Mouse (Mus musculus) cerebellum, postnatal 36 days (tissue): Measurements from ENCODE around the gene Crebbp.
A peak's percentile ranks its signal among the peaks of the same experiment; 100 is the strongest.
"Not testable (repeated sequence)": the region's sequence is repeated elsewhere in the genome, so short reads cannot be mapped to it uniquely, and the experiment has no call there.

ENCODE experiments used
- DNase-seq, 2 experiments: peaks; one replicate each; pipeline ENCODE4 v3.0.0; 2021 to 2022; ENCODE audit warnings: mixed read lengths in 2 of 2

Crebbp gene

DNA sequence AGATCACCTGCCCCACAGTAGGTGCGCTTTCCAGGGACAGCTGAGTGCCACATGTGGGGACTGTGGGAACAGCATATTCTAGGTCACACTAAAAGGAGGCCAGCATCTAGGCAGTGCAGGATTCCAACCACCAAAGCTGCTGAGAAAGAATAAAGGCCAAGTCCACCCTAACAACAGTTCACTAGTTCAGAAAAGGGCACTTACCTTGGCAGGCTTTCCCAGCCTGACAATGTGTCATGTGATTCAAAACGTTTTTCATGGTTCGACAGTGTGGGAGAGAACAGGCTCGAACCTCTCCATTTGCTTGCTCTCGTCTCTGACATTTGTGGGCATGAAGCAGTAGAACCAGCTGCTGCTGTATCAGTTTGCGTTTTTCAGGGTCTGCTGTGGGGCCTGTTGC lies 75.3 kb downstream of the Crebbp start:
- DNase-seq, result no peak

DNA sequence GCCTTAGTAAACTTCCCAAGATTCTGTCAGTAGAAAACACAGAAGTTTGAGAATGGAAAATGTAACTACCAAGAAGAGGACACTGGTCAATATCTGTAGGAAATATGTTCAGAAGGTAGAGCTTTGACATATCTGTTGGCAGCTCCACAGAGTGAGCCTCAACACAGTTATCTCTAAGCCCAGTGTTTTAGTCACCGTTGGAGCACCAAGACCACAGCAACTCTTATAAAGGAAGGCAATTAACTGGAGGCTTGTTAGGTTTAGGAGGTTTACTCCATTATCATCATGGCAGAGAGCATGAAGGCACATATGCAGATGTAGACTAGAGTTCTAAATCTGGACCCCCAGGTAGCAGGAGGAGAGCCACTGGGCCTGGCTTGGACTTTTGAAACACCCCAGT lies 80.0 kb downstream of the Crebbp start:
- no peak for DNase-seq

DNA sequence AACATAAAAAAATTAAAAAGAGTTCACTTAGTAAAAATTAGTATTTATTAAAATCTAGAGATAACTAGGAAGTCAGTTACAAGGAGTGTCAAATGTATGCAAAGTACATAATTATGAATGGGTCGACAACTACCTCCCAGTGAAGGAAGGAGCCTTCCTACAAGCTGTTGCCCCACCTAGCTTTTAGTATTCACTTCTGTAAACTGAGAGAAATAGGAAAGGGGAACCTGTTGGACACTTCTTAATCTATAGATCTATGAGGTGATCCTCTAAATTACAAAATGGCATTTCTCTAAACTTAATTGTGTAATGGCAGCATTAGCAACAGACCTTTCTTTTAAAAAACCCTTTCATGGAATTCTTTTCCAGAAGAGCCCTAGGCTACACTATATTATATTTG lies 84.9 kb downstream of the Crebbp start:
- no peak for DNase-seq

DNA sequence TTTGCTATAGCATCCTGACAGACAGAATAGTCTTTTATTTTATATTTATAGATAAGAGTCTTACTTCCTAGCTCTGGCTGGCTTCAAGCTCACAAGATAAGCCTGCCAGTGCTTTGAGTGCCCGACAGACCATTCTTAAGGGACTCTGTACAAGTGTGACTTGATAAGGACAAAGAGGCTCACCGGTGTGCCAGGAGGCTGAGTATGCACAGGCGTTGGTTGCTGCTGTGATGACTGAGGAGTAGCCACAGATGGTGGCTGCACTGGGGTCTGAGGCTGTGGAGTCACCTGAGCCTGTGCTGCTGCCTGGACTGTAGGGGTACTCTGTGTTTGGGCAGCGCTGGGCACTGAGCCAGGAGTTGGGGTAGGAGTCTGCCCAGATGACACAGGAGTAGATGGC lies 96.7 kb downstream of the Crebbp start:
- peak in 1 of 2 experiments; percentile 12 for DNase-seq

DNA sequence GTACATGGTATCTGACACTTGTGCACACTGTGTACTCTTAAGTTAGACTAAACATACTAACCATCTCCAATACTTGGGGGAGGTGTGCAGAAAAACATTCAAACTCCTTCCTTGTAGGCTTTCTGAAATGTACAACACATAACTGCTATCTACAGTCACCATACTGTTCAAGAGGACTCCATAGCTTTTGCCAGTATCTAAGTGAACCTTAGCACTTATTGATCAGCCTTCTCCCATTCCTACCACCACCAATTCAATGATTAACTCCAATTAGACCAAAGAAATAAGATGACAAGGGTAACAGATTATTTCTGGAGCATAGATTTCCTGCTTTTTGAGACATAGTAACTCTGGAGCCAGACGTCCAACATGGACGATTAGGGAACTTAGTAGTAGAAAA lies 113.4 kb downstream of the Crebbp start:
- no peak for DNase-seq

DNA sequence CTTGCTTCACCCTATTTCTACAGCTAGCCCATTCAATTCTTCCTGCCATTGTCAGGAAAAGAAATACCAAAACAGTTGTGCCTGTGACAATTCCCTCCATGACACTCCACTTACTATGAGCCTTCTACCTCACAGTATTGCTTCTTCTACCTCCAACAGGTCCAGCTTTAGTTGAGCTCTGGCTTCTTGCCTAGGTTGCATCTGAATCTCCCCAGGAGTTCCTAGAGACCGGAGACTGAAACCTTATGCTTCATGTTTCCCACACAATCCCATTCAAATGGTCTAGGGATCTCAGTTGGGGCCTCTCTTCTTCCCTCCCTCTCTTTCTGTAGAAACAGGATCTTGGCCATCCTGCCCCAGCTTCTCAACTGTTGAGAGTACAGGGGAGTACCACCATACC lies 116.3 kb downstream of the Crebbp start:
- no peak for DNase-seq

DNA sequence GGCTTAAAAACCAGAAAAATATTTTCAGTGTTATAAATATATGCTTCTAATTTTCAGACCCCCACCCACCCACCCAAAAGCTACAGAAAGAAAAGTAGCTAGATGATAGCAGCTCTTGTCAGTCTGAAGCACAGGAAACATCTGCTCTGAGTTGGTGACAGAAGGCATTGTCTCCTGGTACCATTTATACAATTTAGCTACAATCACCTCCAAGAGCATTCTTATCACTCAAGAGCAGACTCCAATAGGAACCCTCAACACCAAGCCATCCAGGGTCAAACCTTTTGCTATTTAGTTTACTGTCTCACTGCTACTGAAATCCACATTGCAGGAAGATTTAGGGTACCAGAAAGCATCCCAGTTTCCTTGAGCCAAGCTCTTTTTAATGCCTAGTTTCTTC lies 116.9 kb downstream of the Crebbp start:
- DNase-seq, result no peak

DNA sequence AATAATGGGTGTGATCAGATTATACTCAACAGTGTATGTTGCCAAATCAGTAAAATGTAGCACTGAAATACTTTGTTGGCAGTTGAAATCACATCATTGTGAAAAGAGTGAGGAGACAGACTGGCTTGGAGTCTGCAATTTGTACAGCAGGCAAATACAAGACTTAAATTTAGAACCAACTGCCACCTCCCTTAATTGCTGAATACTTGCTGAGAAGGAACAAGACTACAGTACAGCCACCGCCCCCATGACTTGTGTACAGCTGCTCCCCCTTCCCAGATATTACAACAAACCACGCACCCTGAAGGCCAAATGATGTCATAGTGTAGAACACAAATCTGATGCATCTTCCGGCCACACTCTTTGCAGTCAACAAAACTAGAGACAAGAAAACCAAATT lies 117.7 kb downstream of the Crebbp start:
- DNase-seq, result no peak

DNA sequence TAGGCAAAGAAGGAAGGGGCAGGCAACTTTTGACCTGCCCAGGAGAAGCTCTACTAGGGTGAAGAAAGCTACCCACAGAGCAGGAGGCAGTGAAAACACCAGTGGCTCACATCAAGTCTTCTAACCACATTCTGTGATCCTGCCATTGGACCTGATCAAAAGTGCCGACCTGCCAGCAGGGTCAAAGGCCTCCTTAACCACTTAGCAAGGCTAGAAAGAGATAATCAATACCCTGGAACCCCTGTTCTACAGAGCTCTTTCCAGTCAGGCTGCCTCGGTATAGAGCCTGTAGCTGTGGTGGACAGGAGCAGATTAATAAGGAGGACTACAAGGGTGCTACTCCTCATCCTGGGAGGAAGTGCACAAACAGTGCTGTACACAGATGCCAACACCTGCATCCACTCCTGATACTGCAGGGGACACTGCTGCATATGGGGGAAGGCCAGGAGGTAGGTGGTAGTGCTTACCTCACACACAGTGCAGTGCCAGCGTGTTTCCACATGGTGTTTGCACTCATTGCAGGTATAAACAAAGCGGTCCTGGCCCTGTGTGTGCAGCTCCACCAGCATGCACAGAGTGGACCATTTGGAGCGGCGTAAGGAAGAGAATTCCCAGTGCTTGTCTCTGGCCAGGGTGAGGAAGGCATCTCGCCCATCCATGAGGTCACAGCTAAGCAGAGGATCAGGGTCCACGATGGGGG lies 126.4 kb downstream of the Crebbp start:
- DNase-seq, result no peak

DNA sequence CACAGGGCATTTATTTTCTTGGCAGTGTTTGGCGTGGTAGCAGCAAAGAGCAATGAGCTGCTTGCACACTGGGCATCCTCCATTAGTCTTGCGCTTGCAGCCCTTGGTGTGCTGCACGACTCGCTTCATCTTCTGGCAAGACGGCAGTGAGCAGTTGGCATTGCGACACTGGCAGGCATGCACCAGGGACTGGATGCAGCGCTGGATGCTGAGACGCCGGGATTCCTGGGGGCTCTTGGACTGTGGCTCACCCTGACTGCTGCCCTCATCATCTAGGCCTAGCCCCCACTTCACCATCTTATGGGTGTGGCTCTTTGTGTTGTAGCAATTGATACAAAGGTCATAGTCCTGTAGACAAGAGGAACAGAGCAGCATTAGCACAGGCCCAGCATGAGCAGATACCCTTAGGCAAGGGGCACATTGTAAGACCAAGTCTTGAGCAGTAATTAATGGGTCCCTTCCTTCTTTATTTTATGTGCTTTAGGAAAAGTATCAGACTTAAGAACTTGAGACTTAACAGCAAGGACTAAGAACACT lies 127.9 kb downstream of the Crebbp start:
- no peak for DNase-seq

DNA sequence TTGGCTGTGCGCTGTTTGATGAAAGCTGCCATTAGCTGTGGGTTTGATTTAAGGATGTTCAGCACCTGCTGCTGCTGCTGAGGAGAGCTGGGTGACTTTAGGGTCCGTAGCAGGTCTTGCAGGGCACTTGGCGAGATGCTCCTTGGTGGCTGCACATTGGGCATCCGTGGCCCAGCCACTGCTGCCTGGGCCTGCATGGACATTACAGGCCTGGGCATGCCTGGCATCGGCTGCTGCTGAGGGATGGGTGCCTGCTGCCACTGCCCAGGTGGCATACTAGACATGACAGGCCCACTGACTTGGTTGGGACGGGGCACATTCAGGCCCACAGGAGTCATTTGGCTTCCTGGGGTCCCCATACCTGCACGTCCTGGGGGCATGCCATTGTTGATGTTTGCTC lies 128.7 kb downstream of the Crebbp start:
- no peak for DNase-seq

DNA sequence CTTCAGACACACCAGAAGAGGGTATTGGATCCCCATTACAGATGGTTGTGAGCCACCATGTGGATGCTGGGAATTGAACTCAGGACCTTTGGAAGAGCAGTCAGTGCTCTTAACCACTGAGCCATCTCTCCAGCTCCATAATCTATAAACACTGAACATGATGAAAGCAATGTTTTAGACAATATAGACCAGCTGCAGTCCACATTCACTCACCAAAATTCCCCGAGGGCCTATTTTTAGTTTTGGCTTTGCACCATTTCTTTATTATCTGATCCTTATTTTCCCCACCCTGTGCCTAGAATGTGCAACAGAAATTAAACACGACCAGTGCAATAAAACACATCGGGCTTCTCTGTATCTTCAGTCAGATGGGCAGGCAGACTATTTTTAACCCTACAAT lies 133.4 kb downstream of the Crebbp start:
- not testable (repeated sequence) for DNase-seq

DNA sequence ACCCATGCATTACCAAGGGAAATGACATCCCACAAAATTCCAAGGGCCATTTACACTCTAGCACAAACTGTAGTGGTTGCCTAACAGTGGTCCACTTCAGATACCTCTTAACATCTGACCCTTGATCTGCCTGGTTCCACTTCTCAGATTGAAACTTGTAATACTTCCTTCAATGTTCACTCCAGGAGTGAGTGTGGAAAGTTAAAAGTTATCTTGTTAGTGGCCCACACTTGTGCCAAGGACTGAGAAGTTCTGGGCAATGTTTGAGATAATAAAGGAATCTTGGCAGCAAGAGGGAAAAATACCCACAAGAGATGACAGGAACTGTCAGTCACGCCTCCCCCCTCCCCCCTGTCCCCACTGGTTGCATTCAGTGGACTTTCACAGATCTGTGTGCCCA lies 134.1 kb downstream of the Crebbp start:
- no peak for DNase-seq

DNA sequence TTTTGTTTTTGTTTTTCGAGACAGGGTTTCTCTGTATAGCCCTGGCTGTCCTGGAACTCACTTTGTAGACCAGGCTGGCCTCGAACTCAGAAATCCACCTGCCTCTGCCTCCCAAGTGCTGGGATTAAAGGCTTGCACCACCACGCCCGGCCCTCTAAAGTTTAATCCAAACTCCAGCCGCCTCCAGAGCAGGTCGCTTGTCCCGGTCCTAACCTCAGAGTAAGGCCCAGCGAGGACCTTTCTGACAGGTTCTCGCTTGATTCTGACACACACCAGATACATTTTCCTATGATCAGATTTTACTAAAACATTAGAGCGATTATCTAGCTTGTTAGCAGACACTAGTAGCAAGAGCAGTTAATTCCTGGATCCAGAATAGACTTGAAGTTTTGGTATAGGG lies 135.5 kb downstream of the Crebbp start:
- peak in 1 of 2 experiments; percentile 23 for DNase-seq

DNA sequence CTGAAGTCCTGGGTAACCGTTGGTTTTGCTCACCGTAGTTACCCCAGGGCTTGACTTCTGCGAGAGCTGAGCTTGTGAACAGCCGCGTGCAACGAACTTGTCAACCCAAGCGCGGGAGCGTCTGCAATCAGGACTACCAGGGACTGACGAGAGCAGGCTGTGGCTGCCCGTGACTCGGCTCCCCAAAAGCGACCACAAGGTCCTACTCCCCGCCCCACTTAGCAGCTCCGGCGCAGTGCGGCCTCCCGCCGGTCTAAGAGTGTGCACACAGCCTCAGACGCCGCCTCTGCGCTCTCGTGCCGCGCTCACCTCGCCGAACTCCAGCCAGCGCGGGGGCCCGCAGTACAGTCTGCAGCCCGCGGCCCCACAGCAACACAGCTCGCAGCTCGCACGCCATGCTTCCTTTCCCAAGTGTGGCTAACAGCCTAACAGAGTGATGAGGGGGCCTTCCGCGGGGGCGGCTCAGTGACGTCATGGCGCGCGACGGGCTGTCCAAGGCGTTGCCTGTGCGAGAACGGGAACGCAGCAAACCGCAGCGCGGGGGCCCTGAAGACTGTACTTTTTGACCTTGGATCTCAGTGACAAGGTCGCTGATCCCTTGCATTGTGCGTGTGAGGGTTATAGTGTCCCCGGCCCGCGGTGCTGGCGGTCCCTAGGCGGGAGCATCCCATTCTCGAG lies 136.3 kb downstream of the Crebbp start, which contains the start of gene Trap1:
TSS of gene Trap1 (minus strand) at position 444 of the 678 bp plus-strand sequence.
- peak; percentile 93 to 97 for DNase-seq

DNA sequence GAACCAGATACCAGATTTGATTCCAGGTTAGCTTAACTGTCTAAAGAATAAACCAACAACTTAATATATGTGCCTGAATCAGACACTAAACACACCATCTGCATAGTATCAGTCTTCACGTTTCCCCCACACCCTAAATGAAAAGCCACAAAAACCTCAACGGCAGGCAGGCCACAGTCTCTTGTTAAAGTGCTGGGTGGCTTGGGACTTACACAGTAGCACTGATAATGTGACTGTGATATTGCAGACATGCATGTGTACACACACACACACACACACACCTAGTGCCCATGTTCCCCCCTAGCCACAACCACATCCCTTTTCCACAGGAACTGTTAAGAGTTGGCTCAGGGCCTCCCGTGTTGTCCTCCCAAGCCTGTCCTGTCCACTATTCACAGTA lies 139.0 kb downstream of the Crebbp start:
- no peak for DNase-seq

DNA sequence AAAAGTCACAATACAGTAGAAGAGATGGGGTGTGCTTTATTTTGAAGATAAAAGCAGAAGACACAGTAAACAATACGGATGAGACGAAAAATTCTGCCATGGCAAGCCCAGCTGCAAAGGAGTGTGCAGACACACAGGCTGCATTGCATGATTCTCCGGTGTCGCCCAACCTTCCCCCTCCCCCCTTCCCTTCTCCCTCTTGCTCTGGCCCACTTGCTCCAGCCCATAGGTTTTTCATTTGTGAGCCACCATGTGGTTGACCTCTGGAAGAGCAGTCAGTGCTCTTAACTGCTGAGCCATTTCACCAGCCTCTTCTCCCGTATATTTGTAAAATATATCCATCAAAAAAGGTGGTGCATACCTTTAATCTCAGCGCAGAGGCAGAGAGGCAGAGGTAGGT lies 139.5 kb downstream of the Crebbp start:
- DNase-seq, result no peak

DNA sequence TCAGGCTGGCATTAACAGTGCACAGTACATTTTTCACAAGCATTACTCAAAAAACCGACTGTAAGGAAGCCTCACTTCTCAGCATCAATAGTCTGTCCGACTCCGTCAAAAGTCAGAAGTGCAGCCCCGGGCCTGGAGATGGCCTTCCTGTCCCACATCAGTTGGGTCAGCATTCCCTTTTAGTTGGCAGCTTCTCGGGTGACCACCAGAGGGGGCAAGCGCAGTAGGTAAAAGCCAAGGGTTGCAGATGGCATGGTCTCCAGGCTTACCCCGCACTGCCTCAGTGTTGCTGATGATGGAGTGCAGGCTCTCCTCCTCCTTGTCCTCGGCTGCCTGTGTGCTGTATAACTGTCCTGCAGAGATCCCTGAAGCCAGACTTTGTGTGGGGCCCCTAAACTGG lies 145.2 kb downstream of the Crebbp start:
- peak; percentile 48 to 55 for DNase-seq

DNA sequence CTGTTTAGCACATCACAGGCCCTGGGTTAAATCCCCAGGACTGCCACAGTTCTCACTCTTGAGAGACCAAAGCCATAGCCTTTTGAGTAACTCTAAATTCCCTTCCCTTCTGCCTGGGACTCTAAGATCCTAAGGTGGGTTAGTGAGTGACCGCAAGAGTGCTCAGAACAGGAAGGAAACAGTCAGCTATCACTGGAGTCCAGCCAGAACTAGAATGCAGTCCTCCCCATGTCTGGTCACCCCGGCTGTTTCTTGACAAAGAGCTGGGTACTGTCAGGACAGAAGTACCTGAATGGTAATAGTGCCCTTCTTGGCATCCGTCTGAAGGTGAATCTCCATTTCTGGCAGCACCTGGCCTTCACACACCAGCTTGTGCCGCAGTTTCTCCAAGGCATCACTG lies 148.9 kb downstream of the Crebbp start:
- DNase-seq, result no peak

DNA sequence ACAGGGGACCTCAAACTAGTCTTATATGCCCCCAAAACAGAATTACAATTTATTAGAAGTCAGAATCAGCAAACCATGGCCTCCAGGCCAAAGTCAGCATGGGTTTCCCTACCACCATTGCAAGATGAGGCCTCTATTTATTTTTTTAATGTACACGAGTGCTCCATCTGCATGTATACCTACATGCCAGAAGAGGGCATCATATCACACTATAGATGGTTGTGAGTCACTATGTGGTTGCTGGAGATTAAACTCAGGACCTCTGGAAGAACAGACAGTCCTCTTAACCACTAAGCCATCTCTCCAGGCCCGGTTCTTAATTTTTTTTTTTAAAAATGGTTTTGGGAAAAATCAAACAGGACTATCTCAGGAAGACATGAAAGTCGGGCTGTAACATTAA lies 160.0 kb downstream of the Crebbp start:
- DNase-seq, result no peak

DNA sequence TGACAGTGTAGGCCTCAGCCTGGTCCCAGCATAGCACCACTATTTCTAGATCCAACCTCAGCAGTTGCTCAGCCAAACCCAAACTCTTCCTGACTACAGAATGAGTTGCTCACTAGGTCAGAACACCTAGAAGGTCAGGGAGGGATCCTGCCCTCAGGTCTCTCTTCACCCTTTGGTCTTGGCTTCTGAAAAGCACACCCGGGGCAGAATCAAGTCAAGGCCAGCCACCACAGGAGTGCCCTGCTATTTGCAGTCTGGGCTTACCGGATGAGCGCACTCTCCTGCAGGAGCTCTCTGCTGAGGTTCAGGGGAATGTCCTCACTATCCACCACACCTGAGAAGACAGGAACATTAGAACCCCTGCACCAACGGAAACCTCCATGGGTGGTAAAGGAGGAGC lies 161.2 kb downstream of the Crebbp start:
- no peak for DNase-seq

DNA sequence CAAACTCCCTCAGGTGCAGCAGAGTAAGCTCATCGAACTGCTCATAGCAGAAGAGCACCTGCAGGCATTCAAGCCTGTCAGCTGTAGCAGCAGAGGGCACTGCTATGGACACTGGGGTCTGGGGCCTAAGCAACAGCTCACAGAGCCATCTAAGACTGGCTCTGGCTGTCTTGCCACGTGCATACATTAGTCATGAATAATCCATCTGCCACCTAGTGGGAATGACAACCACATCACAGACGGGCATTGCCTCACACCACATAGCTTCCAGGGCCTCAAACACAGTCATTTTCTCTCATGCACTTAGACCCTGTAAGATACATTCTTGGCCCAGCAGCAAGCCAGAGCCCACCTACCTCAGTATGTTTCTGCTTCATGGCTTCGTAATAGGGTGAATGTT lies 168.3 kb downstream of the Crebbp start:
- no peak for DNase-seq

DNA sequence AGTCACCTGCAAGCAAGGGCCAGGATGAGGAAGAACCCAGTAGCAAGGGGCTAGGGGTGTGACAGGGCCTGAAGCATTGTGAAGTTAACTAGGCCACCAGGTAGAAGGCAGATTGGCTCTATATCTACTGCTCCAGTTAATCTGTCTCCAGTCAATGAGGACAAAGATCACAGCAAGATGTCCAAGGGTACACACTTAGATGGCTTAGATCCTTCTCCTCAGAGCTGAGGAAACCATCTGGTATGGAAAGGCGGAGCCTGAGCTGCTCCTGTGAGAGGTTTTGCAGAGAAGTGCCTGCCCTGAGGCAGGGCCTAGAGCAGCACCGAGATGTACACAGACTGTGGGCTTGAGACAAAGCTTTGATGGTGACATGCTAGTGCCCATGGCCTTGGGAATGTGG lies 169.7 kb downstream of the Crebbp start:
- DNase-seq, result no peak

DNA sequence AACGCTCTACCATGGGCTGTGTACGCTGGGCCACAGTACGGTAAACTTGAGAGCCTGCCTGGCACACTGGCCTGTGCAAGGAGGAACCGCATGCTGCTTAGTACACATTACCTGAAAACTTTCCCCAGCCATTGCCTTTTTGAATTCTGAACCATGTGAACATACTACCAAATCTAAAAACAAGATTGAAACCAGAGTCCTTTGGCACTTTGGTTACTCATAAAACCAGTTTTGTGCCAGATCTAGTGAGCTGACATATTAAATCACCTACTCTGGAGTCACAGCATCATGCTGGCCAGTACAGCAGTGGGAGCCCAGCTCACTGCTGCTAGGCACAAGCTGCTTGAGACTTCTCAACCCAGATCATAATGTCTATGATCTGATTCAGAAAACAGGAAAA lies 172.2 kb downstream of the Crebbp start:
- no peak for DNase-seq

DNA sequence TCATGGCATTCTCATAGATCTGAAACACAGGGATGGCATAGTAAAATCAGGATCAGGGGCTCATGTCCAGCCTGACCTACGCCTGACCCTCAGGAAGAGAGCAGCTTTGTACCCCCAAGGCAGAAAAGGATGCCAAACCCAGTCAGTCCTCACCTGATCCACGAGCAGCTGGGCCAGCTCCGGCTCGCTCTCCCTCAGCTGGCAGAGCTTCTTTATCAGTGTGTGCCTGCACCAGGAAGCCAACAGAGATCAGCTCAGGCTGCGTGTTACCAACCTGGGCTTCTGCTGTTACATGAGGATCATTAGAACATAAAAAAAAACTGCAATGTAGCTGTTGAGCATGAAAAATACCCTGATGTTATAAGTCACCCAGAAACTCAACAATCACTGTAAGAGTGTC lies 173.6 kb downstream of the Crebbp start:
- no peak for DNase-seq
